Mouse (Mus musculus): Measurements from ENCODE around the gene Gpr179. TPM values are rescaled to one million over a fixed set of nuclear protein-coding genes. Genes with fewer than 3 reads are reported as not detected.

Gene Gpr179
- total and polyA plus RNA-seq, 2 experiments from 2014 or later = not detected

DNA sequence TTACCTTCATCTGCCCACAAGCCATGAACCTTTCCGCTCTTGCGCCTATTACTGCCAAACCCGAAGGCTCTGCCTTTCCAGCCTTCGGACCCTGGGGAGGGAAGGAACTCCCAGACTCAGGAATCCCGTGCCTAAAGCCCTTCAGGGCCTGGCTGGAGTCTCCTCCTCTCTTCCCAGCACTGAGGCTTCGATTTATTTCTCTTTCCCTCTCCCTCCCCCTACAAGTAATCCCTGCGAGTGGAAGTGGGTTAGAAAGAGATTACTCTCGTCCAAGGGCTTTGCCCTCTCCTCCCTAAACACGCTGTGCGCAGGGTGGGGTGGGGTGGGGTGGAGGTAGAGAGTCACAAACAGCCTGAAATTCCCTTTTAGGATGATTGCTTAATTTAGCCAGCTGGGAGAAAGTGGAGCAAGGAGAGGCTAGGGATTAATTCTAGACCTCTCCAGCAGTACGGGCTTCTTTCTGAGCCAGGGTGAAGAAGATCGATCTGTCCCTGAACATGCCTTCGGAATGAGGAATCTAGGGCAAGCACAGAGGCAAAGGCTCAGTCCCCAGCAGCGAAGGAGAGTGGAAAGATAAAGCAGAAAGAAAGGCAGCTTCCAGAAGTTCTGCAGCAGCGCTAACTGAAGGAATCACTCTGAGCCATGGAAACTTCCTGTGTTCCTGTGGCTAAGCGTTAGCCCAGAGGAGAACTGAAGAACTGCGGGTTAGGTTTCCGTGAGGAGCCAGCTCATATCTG is 40.8 kb downstream of the Gpr179 start:
- H3K4me1 ChIP-seq (ENCODE audit: control insufficient read depth, insufficient read depth) = peaks cover 17% of the 10 kb centered on the region
- peak overlapping the region; percentile 40 for H3K27ac ChIP-seq (ENCODE audit: low read depth)
- H3K36me3 ChIP-seq (replicated peaks; ENCODE audit: control insufficient read depth, insufficient read depth, low read length) = no peaks in the 10 kb centered on the region
- WGBS = 2% methylated on average over 18 of the region's 18 CpGs
- peak overlapping the region; percentile 49; the same call in 1 of the 2 replicates for H3K9ac ChIP-seq (replicated peaks; ENCODE audit: low read depth, low read length)
- no peak for ATAC-seq (ENCODE audit: insufficient read depth, low read depth)
- peak overlapping the region; percentile 83 for H3K4me2 ChIP-seq (ENCODE audit: low read depth, low read length)
- DNase-seq (ENCODE audit: low spot score) = peak; percentile 59
- no peaks in the 10 kb centered on the region for H3K9me3 ChIP-seq (replicated peaks; ENCODE audit: control insufficient read depth, low read length)
- TF ChIP-seq EP300 (IDR thresholded peaks at IDR 0.05; ENCODE audit: low read depth) (no peak), CTCF (IDR thresholded peaks at IDR 0.05; ENCODE audit: low read depth) (peak; percentile 28)
- H3K27me3 ChIP-seq (ENCODE audit: control insufficient read depth, insufficient read depth, low read length) = no peaks in the 10 kb centered on the region
- H3K4me3 ChIP-seq (ENCODE audit: low read depth, low read length) = peak overlapping the region; percentile 53

DNA sequence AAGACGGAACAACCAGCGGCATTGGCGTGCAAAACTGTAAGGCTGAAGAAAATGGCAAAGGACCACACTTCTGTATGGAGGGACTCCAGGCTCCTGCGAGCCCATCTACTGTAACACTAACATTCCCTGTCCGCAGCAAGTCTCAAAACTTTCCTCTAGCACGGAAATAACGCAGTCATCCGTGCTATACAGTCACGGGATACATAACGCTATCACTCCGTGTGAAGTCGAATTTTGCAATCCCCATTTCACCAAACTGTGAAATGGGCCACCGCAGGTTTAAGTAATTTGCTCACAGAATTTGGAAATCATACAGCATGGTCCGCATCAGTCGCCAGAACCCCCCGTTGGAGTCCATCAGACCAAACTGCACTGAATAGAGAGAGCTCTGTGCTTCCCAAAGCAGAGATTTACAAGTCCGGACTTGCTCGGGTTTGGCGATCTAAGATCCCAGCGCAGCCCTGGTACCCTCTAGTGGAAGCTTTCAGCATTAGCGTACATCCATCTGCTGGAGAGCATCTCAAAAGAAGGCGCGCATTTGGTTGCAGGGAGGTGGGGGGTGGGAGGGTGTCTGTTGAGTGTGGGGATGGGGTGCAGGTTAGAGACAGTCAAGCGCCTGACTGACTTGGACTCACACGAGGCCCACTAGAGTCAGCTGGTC is 41.8 kb downstream of the Gpr179 start:
- WGBS = under 1% methylated on average over 25 of the region's 25 CpGs
- peak overlapping the region; percentile 92 for H3K27ac ChIP-seq (ENCODE audit: low read depth)
- no peaks in the 10 kb centered on the region for H3K36me3 ChIP-seq (replicated peaks; ENCODE audit: control insufficient read depth, insufficient read depth, low read length)
- peak overlapping the region; percentile 62 for H3K9ac ChIP-seq (replicated peaks; ENCODE audit: low read depth, low read length)
- H3K27me3 ChIP-seq (ENCODE audit: control insufficient read depth, insufficient read depth, low read length) = no peaks in the 10 kb centered on the region
- no peaks in the 10 kb centered on the region for H3K9me3 ChIP-seq (replicated peaks; ENCODE audit: control insufficient read depth, low read length)
- H3K4me1 ChIP-seq (ENCODE audit: control insufficient read depth, insufficient read depth) = peaks cover 15% of the 10 kb centered on the region; the same call in 1 of the 2 replicates
- peak; percentile 93 for TF ChIP-seq CTCF (IDR thresholded peaks at IDR 0.05; ENCODE audit: low read depth)
- TF ChIP-seq EP300 (IDR thresholded peaks at IDR 0.05; ENCODE audit: low read depth) = no peak
- H3K4me2 ChIP-seq (ENCODE audit: low read depth, low read length) = peak overlapping the region; percentile 83
- ATAC-seq (ENCODE audit: insufficient read depth, low read depth) (peak; percentile 81), DNase-seq (ENCODE audit: low spot score) (peak; percentile 89)
- peak overlapping the region; percentile 53 for H3K4me3 ChIP-seq (ENCODE audit: low read depth, low read length)

DNA sequence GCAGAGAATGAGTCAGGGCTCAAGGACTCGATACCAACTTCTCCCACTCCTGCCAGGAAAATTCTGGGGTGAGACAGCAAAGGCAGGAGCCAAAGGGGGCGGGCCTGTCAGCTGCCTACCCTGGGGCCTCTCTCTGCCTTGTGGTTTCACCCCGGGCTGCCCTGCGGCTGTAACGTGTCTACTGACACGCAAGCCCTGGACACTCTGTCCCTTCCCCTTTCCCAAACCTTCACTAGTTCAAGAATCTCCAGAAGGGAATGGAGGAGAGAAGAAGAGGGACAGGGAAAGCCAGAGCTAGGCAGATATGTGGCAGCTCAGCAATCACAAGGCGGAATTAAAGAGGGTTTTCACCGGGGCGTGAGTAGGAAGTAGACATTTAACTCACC is 42.4 kb downstream of the Gpr179 start:
- peak; percentile 78 for ATAC-seq (ENCODE audit: insufficient read depth, low read depth)

DNA sequence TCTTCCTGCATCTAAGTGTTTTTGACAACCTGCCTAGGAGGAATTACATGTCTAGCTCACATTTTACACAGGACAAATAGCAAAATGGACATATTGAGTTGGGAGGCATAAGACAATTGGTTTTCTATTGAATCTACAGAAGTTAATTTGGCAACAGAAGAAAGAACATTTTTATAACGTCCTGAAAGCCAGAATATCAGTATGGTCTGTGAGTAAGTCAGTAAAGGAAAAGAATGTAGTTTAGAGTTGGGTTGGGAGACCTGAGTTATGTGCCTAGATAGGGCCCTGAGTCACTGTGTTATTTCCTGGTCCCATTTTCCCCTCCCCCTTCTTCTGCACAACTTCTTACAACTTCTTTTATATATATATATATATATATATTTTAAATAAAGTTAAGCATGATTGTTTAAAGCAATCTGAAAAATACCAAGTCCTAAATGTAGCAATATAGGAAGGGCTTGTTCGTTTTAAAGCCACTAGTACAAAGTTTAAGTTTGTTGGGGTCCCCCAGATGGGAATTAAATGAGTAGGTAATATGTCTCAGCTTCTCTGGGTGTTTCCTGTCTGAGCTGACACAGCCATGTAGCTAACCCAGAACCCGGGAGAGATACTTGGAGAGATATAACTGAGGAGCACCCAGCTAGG is 42.9 kb downstream of the Gpr179 start:
- H3K9me3 ChIP-seq (replicated peaks; ENCODE audit: control insufficient read depth, low read length) = no peaks in the 10 kb centered on the region
- H3K27me3 ChIP-seq (ENCODE audit: control insufficient read depth, insufficient read depth, low read length) = no peaks in the 10 kb centered on the region
- H3K27ac ChIP-seq (ENCODE audit: low read depth) = peak overlapping the region; percentile 92
- peaks cover 15% of the 10 kb centered on the region; the same call in 1 of the 2 replicates for H3K4me1 ChIP-seq (ENCODE audit: control insufficient read depth, insufficient read depth)
- DNase-seq (ENCODE audit: low spot score) (no peak), ATAC-seq (ENCODE audit: insufficient read depth, low read depth) (no peak)
- H3K36me3 ChIP-seq (replicated peaks; ENCODE audit: control insufficient read depth, insufficient read depth, low read length) = no peaks in the 10 kb centered on the region
- peak overlapping the region; percentile 83 for H3K4me2 ChIP-seq (ENCODE audit: low read depth, low read length)
- peak overlapping the region; percentile 53 for H3K4me3 ChIP-seq (ENCODE audit: low read depth, low read length)
- peak overlapping the region; percentile 62 for H3K9ac ChIP-seq (replicated peaks; ENCODE audit: low read depth, low read length)
- WGBS = 19% methylated on average over 3 of the region's 3 CpGs
- TF ChIP-seq EP300 (IDR thresholded peaks at IDR 0.05; ENCODE audit: low read depth) = 0 out of 2 replicates have a peak, but pooled peaks have one; percentile 19
- no peak for TF ChIP-seq CTCF (IDR thresholded peaks at IDR 0.05; ENCODE audit: low read depth)

More for the DNA sequence above, 42.4 kb downstream of the Gpr179 start:
- 0% methylated on average over 9 of the region's 9 CpGs for WGBS
- peaks cover 15% of the 10 kb centered on the region; the same call in 1 of the 2 replicates for H3K4me1 ChIP-seq (ENCODE audit: control insufficient read depth, insufficient read depth)
- peak overlapping the region; percentile 92 for H3K27ac ChIP-seq (ENCODE audit: low read depth)
- DNase-seq (ENCODE audit: low spot score) = peak; percentile 77
- H3K27me3 ChIP-seq (ENCODE audit: control insufficient read depth, insufficient read depth, low read length) = no peaks in the 10 kb centered on the region
- H3K9ac ChIP-seq (replicated peaks; ENCODE audit: low read depth, low read length) = peak overlapping the region; percentile 62
- H3K9me3 ChIP-seq (replicated peaks; ENCODE audit: control insufficient read depth, low read length) = no peaks in the 10 kb centered on the region
- H3K4me3 ChIP-seq (ENCODE audit: low read depth, low read length) = peak overlapping the region; percentile 53
- H3K4me2 ChIP-seq (ENCODE audit: low read depth, low read length) = peak overlapping the region; percentile 83
- no peak for TF ChIP-seq CTCF (IDR thresholded peaks at IDR 0.05; ENCODE audit: low read depth)
- 0 out of 2 replicates have a peak, but pooled peaks have one; percentile 12 for TF ChIP-seq EP300 (IDR thresholded peaks at IDR 0.05; ENCODE audit: low read depth)
- no peaks in the 10 kb centered on the region for H3K36me3 ChIP-seq (replicated peaks; ENCODE audit: control insufficient read depth, insufficient read depth, low read length)

DNA sequence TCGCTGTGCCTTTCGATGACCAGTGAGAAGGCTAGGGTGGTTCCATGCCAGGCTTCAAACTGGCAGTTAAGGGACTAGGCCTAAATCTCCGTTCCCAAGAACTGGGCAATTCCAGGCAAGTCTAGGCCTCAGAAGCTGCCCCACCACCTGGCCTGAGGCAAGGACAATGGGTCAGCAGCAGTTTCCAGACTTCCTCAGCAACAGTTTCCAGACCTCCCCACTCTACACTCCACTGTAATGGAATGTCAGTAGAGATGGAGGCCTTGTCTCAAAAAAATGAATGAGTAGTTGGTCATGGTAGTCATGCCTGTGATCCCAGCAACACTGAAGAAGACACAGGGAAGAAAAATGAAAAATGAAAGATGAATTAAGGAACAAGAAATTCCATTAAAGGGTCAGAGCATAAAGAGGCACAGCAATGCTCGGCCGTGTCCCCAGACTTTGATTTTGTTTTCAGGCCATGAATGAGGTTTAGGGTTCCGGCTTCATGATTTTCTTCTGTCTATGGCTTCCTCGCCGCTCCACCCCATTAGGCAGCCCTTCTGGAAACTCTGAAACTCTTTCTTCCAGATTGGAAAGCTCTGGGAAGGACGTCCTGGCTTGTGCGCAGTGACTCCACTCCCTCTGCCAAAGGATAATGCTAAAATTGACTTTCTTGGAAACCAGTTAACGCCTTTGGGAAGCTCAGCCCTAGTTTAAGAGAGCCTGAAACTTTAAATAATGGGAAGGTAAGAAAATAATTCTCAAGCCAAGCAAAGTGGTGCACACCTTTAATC is 44.4 kb downstream of the Gpr179 start:
- H3K4me2 ChIP-seq (ENCODE audit: low read depth, low read length) = no peak overlapping the region
- H3K27me3 ChIP-seq (ENCODE audit: control insufficient read depth, insufficient read depth, low read length) = no peaks in the 10 kb centered on the region
- H3K36me3 ChIP-seq (replicated peaks; ENCODE audit: control insufficient read depth, insufficient read depth, low read length) = no peaks in the 10 kb centered on the region
- ATAC-seq (ENCODE audit: insufficient read depth, low read depth) = no peak
- H3K4me1 ChIP-seq (ENCODE audit: control insufficient read depth, insufficient read depth) = peaks cover 18% of the 10 kb centered on the region
- H3K9ac ChIP-seq (replicated peaks; ENCODE audit: low read depth, low read length) = no peak overlapping the region
- H3K27ac ChIP-seq (ENCODE audit: low read depth) = no peak overlapping the region
- no peaks in the 10 kb centered on the region for H3K9me3 ChIP-seq (replicated peaks; ENCODE audit: control insufficient read depth, low read length)
- no peak for TF ChIP-seq EP300 (IDR thresholded peaks at IDR 0.05; ENCODE audit: low read depth)
- no peak for TF ChIP-seq CTCF (IDR thresholded peaks at IDR 0.05; ENCODE audit: low read depth)
- 94% methylated on average over 11 of the region's 11 CpGs for WGBS
- no peak for DNase-seq (ENCODE audit: low spot score)
- H3K4me3 ChIP-seq (ENCODE audit: low read depth, low read length) = no peak overlapping the region

Measured in heart, postnatal 0 days (tissue).